Mouse (Mus musculus): Measurements from ENCODE around the gene Trmt5.

Trmt5 gene

DNA sequence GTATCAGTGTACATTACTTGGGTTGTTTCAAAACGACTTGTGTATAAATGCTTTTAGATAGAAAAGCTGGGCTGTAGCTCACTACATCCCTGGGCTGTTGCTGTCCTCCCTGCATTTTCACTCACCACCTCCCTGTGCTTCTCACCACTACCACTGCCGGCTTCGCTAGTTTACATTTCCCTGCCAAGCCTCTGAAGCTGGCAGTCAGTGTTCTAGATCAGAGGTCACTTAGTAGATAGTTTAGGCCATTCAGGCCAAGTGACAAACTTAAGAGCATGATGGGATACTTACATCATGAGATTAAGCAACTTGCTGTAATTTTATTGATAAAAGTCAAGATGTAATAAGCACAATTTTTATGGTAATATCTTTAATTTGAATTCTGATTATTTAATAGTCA lies 11.6 kb downstream of the Trmt5 start:
- DNase-seq (ENCODE audit: low read depth in 1 of 2, low spot score in 2 of 2): no peak

DNA sequence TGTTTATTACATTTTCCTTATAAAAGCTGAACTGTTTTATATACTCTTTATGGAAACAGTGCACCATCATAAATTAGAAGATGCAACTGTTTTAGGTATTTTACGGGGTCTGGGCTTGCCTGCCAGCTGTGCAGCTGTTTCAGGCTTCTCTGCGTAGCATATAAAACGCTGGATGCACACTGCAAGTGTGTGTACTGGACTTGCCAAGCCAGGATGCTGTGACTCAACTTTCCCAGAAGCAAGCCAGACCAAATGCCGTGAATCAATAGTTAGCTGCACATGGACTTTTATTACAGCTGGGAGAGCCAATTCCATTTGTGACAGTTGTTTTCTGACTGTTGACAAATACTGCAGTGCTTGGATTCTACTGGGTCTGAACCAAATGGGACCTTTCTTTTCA lies 16.6 kb downstream of the Trmt5 start:
- DNase-seq (ENCODE audit: low read depth in 1 of 2, low spot score in 2 of 2): no peak

DNA sequence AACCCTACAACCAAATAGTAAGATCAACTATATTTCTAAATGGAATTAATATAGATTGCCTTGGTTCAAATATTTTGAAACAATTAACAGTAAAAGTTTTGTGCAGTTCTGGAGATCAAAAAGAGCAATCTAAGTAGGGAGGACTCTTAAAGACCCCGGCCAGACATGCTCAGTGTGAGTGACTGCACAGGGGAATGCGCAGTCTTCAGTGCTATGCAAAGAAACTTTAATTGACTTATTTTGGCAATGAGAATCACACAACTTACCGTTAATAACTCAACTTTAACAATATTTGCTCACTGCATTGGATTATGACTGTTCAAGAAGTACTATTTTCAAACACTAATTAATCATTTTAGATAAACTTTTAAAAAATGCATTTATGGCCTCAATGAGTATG lies 17.0 kb downstream of the Trmt5 start:
- no peak for DNase-seq (ENCODE audit: low read depth in 1 of 2, low spot score in 2 of 2)

DNA sequence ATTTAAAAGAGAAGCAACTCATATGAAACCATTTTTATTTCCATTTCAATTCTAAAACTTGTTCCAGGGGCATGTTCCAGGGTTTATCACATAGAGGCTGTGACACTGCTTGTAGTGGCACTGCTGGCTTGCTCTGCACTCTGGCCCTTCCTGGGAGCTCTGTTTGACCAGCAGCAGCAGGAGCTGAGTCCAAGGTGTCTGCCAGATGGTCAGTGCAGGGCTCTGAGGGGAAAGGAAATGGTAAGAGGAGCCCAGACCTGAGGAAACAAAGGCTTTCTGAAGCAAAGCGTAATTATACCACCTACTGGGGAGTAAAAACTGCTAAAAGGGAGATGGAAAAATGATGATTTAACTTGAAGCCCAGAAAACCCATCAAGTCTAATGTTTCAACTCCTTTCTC lies 18.0 kb downstream of the Trmt5 start:
- DNase-seq (ENCODE audit: low read depth in 1 of 2, low spot score in 2 of 2): no peak

DNA sequence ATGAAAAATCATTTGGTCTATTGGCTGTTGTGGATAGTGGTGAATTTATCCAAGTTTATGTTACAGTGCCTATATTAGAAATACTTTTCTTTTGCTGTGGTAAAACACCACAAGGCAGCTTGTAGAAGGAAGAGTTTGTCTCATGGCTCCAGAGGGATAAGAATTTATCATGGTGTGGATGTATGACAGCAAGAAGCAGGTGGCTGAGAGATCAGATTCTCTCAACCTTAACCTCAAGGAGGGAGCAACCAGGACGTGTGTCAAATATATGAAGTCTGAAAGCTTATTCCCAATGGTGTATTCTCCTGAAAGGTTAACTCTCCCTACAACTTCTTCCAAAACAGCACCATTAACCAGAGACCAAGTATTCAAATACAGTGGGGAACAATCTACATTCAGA lies 19.9 kb downstream of the Trmt5 start:
- DNase-seq (ENCODE audit: low read depth in 1 of 2, low spot score in 2 of 2): no peak

DNA sequence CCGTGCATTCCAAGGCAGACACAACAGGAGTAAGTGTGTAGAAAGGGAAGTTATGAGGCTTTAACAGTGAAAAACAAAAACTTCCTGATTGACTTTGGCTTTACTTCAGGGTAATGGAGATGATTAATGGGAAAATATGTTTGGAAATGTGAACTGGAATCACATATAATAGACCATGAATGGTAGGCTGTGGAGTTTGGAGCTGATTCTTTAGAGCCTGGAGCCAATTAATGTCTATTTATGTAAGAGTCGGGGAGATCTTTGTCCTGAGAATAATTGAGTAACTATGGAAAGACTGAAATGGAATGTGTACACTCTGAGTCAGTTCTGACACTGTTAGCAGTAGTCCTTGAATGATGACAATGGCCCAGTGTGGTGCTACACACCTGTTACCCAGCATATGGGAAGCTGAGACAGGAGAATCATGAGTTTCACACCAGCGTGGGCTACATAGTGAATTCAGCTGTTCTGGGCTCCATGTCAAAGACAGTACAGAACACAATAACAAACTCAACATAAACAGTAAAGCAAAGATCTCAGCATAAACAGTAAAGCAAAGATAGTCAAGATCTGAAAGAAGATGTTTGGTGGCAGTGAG lies 21.0 kb downstream of the Trmt5 start:
- no peak for DNase-seq (ENCODE audit: low read depth in 1 of 2, low spot score in 2 of 2)

DNA sequence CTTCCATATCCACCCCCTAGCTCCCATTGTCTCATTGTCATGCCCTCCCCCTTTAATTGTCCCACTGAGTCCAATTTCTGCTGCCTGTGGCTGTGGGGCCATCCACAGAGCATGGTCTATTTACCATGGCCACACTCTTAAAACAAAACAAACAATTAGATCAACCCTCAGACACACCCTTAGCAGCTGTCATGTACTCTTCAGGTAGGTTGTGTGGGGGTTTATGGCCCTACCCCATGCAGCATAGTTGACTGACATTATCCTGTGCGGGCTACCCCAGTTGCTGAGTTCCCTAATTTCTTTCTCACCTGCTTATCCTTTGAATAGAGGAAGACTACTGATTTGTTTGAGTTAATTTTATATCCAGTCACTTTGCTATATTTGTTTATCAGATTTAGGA lies 26.2 kb downstream of the Trmt5 start:
- no peak for DNase-seq (ENCODE audit: low read depth in 1 of 2, low spot score in 2 of 2)

DNA sequence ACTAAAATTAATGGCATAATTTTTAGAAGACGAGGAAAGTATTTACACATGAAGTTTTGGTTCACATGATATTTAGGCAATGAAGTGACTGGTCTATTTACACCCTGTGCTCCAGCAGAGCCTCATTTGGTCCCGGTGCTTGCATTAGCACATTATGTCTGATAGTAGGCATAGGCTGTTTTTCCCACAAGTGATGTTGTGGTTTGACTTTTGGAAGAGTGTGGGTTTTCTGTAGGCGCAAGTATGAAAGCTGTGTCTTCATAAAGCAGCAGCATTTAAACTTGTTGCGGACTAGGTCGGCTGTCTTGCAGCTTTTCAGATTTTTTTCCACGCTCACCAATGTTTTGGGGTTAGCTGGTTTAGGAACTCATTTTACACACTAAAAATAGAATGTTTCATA lies 27.2 kb downstream of the Trmt5 start:
- DNase-seq (ENCODE audit: low read depth in 1 of 2, low spot score in 2 of 2): no peak

DNA sequence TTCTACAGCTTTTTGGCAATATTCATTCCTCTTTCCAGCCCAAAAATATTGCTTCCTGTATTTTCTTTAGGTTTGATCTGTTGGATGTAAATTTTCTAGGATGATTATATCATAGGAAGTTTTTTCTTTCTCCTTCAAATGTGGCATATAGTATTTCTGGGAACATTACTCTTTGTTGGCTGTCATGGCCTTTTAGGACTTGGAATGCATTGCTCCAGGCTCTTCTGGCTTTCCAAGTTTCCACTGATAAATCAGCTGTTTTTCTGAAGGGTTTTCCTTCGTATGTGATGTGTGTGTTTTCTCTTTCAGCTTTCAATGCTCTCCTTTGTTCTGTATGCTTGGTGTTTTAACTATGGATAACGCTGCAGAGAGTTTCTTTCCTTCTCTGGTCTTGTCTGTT lies 31.5 kb downstream of the Trmt5 start:
- no peak for DNase-seq (ENCODE audit: low read depth in 1 of 2, low spot score in 2 of 2)

DNA sequence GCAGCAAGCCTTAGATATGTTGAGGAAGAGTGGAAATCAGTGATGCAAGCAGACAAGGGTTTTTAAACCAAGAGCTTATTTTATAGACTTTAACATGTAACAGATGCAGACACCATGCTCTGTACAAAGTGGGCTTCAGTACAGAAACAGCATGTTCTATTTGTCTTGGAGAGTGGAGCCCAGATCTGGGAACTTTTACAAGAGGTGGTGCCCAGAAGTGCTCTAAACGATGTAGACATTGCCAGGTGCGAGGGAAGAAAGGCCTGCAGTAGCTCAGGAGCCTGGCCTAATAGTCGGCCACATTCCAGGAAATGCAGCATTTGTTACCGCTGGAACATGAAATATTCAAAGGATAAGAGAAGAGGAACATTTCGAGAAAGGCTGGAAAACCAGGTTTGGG lies 40.8 kb downstream of the Trmt5 start:
- DNase-seq (ENCODE audit: low read depth in 1 of 2, low spot score in 2 of 2): no peak

DNA sequence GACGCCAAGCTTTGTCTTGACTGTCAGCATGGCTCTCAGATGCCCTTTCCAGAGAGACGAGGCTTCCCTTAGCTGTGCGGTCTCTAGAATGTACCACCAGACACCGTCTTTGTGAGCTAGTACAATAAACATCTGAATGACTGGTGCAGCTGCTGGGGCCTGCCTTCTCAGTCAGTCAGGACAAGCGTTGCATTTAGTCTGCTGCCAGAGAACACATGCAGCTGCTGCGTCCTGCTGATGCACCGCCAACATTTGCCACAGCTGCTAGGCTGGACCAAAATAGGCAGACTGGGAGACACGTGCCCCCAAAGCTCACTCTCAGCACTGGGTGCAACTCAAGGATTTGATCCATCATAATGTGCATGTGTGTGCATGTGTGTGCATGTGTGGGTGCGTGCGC lies 44.5 kb downstream of the Trmt5 start:
- DNase-seq (ENCODE audit: low read depth in 1 of 2, low spot score in 2 of 2): no peak

DNA sequence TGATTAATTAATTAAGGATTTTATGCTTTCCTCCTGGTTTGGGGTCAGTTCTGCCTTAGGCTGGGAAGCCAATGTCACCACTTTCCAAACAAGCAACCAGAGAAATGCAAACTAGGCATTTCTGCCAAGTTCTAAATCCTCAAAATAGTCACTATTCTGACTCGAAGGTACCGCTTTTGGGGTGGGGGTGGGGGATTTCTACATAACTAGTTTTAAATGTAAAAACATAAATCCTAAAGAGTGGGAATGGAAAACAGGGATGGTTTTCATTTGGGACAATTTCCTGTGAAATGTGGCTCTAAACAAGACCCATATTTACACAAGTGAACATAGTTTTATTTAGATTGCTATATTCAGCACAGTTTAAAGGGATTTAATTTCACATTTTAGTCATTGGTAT lies 53.9 kb downstream of the Trmt5 start:
- no peak for DNase-seq (ENCODE audit: low read depth in 1 of 2, low spot score in 2 of 2)

DNA sequence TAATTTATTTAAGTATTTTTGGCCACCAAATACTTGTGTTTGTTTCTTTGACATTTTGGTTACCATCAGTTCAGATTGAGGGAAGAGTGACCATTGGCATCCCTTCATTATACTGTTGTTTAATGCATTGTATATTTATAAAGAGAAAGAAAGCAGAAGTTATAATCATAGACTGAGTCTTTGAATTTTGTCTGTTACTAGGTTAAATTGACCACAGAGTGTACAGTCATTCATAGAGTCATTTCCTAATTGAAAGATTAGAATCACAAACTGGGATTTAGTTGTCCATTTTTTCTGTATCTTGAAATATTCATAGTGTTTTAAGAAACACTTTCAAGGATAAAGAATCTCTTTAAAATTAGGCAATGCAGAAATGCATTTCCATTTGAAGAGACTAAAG lies 55.0 kb downstream of the Trmt5 start:
- DNase-seq (ENCODE audit: low read depth in 1 of 2, low spot score in 2 of 2): no peak

DNA sequence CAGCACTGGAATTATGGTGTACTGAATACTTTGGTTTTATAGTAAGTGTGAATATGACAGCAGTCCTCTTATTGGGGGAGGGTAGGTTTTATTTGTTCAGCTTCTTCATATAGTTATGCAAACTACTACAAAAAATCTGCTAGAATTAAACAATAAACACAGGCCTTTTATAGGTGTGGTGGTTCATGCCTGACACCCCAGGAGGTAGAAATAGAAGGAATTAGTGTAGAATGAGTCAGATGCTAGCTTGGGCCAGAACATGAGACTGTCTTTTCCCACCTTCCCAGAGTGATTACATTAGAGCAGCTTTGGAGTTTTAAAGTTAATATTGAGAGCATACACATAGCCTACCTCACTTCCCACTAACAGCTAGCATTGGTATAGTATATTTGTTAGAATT lies 56.3 kb downstream of the Trmt5 start:
- DNase-seq (ENCODE audit: low read depth in 1 of 2, low spot score in 2 of 2): no peak
